32 mouse cellular contexts compared by ENCODE assay signal in the genomic region with DNA sequence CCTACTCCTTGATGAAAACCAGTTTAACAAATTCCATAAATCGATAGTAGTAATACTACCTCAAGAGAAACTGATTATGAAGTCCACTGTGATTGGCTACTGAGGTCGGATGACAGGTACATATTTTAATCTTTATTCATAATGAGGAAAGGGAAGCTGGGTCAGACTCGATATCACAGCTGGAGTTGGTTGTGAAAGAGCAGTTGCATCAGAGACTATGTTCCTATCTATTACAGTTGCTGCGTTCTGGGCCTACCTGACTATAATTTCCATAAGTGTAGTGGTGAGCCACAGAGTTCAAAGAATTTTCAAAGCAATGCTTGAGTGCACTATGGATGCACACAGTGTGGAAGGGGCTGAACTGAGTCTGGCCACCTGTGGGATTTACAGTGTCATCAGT.
"Had no signal": no experiment of that assay in that cellular context is flagged by ENCODE, and none has a peak within 500 bp of the region (broad histone marks: within the 10 kb centered on the region; RNA-seq: fewer than 3 reads in every experiment).

No protein-coding gene starts in this region.

- H3K4me3 ChIP-seq: limb, embryonic 10.5 days; limb, embryonic 12.5 days; limb, embryonic 13.5 days; limb, embryonic 15.5 days; liver, embryonic 12.5 days; liver, embryonic 13.5 days; liver, embryonic 15.5 days; lung, embryonic 15.5 days; megakaryocyte, embryonic 14.5 days; midbrain, embryonic 10.5 days; midbrain, embryonic 12.5 days; midbrain, embryonic 13.5 days; midbrain, embryonic 15.5 days; myocyte; neural tube, embryonic 12.5 days had no signal

- ATAC-seq: liver, embryonic 12.5 days; liver, postnatal 0 days; lung, postnatal 0 days; midbrain, embryonic 13.5 days; midbrain, embryonic 15.5 days; midbrain, embryonic 16.5 days had no signal

- DNase-seq: left cerebral cortex, postnatal 4 days; liver; liver, embryonic 13.5 days; liver, postnatal 0 days; lung, adult 18-20 months; lung, adult 2 months; lung, embryonic 14.5 days; lung, postnatal 10 days; lung, postnatal 14 days; lung, postnatal 36 days; lung, postnatal 4 days; midbrain, embryonic 14.5 days had no signal

- H3K27me3 ChIP-seq: limb, embryonic 12.5 days; limb, embryonic 13.5 days; limb, embryonic 15.5 days; liver, embryonic 12.5 days; liver, embryonic 13.5 days; liver, embryonic 15.5 days; lung, embryonic 15.5 days; megakaryocyte, embryonic 14.5 days; midbrain, embryonic 12.5 days; midbrain, embryonic 13.5 days; midbrain, embryonic 15.5 days; neural tube, embryonic 12.5 days had no signal

- H3K4me2 ChIP-seq: limb, embryonic 12.5 days; limb, embryonic 13.5 days; limb, embryonic 15.5 days; liver, embryonic 11.5 days; liver, embryonic 12.5 days; liver, embryonic 13.5 days; liver, embryonic 15.5 days; lung, embryonic 14.5 days; lung, embryonic 15.5 days; midbrain, embryonic 11.5 days; midbrain, embryonic 12.5 days; midbrain, embryonic 13.5 days; midbrain, embryonic 15.5 days; neural tube, embryonic 12.5 days had no signal

- H3K9me3 ChIP-seq: limb, embryonic 10.5 days; limb, embryonic 12.5 days; limb, embryonic 13.5 days; limb, embryonic 15.5 days; liver, embryonic 12.5 days; liver, embryonic 13.5 days; liver, embryonic 15.5 days; lung, embryonic 15.5 days; megakaryocyte, embryonic 14.5 days; midbrain, embryonic 10.5 days; midbrain, embryonic 12.5 days; midbrain, embryonic 13.5 days; midbrain, embryonic 15.5 days; neural tube, embryonic 12.5 days had no signal

- H3K4me1 ChIP-seq: limb, embryonic 10.5 days; limb, embryonic 12.5 days; limb, embryonic 13.5 days; limb, embryonic 15.5 days; liver, embryonic 12.5 days; liver, embryonic 13.5 days; liver, embryonic 15.5 days; lung, embryonic 15.5 days; midbrain, embryonic 12.5 days; midbrain, embryonic 13.5 days; midbrain, embryonic 15.5 days; neural tube, embryonic 12.5 days had no signal

- H3K9ac ChIP-seq: limb, embryonic 12.5 days; limb, embryonic 13.5 days; limb, embryonic 15.5 days; liver, embryonic 12.5 days; liver, embryonic 13.5 days; liver, embryonic 14.5 days; liver, embryonic 15.5 days; liver, postnatal 0 days; lung, embryonic 14.5 days; lung, embryonic 15.5 days; midbrain, embryonic 12.5 days; midbrain, embryonic 13.5 days; midbrain, embryonic 15.5 days; neural tube, embryonic 12.5 days had no signal

- H3K27ac ChIP-seq: limb, embryonic 10.5 days; limb, embryonic 12.5 days; limb, embryonic 13.5 days; limb, embryonic 15.5 days; liver, embryonic 12.5 days; liver, embryonic 13.5 days; liver, embryonic 14.5 days; liver, embryonic 15.5 days; lung, embryonic 15.5 days; macrophage; midbrain, embryonic 10.5 days; midbrain, embryonic 12.5 days; midbrain, embryonic 13.5 days; midbrain, embryonic 15.5 days; neural tube, embryonic 12.5 days had no signal

- H3K36me3 ChIP-seq: limb, embryonic 10.5 days; limb, embryonic 12.5 days; limb, embryonic 13.5 days; limb, embryonic 15.5 days; liver, embryonic 12.5 days; liver, embryonic 13.5 days; liver, embryonic 15.5 days; lung, embryonic 15.5 days; midbrain, embryonic 10.5 days; midbrain, embryonic 12.5 days; midbrain, embryonic 13.5 days; midbrain, embryonic 15.5 days; neural tube, embryonic 12.5 days had no signal
